Mouse (Mus musculus) erythroblast, adult 5-6 weeks (primary cell): ENCODE results near the gene Olfm1. TPM values are rescaled to one million over a fixed set of nuclear protein-coding genes. Genes with fewer than 3 reads are reported as not detected.

ENCODE experiments used
- ATAC-seq: replicated peaks from 2 replicates; pipeline ENCODE4 v1.8.0; 2016; ENCODE audit warnings: moderate number of reproducible peaks, mild to moderate bottlenecking, moderate TSS enrichment, inconsistent platforms; ENCODE audit not compliant: poor library complexity, low FRiP score, severe bottlenecking
- total RNA-seq, 2 experiments: library from RNA; stranded (forward) in 1 of 2; stranded (reverse) in 1 of 2; fragments of 150-400 nt in 1 of 2; fragments of 200-764, 138-1000 nt in 1 of 2; gene quantifications; 2 replicates each; pipeline versions ENCODE4 v1.2.3 to v1.2.4; 2015 to 2017; ENCODE audit warnings: low replicate concordance in 2 of 2

The Olfm1 gene
- total RNA-seq, 2 experiments from 2014 or later: 2.0 to 7.5 TPM

- ATAC-seq: peak; percentile 32; the same call in 1 of the 2 replicates
Measured at GRCm38 (mm10) chr2:28278150-28278549, 85.4 kb downstream of the Olfm1 start.

DNA sequence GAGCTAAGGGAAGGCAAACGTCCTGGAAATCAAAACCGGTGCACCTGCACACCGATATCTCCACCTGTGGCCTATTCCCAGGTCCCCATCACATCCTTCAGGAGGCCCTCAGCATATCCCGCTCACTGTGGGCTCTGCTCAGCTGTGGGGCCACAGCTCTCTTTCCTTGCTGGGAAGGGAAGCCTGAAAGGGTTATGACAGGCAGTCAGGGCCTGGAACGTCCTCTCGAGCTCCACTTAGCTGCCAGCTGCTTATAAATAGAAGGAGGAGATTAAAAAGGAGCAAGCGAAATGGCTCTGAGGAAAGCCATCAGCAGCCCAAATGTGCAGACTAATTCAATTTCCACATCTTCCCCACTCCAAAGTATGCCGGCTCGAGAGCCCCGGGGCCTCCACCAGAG lies 86.1 kb downstream of the Olfm1 start:
- no peak for ATAC-seq

Other genes starting within 250 kb of the Olfm1 start
- gene Fcnb, start 108.1 kb upstream of the Olfm1 start, total RNA-seq (2015; ENCODE audit: low replicate concordance): 217 and 263 TPM in 2 replicates
- 104 and 130 TPM in 2 replicates for gene Fcnb, start 108.1 kb upstream of the Olfm1 start, total RNA-seq (2017; ENCODE audit: low replicate concordance)